In genomic region chr10:28304292-28304875, GRCm38 (mm10) we compare ENCODE assay signal across 15 mouse cellular contexts.
"Had no signal": no experiment of that assay in that cellular context is flagged by ENCODE, and none has a peak within 500 bp of the region (broad histone marks: within the 10 kb centered on the region; RNA-seq: fewer than 3 reads in every experiment).

No protein-coding gene starts in this region.

- H3K27me3 ChIP-seq: liver, embryonic 13.5 days; neural tube, embryonic 12.5 days; neural tube, embryonic 15.5 days; stomach, embryonic 15.5 days had no signal

- H3K36me3 ChIP-seq: liver, embryonic 13.5 days; neural tube, embryonic 12.5 days; neural tube, embryonic 15.5 days; stomach, embryonic 15.5 days had no signal

- H3K4me3 ChIP-seq: left cerebral cortex, adult 2 months; liver, embryonic 13.5 days; neural tube, embryonic 12.5 days; neural tube, embryonic 15.5 days; stomach, embryonic 15.5 days had no signal

- DNase-seq: kidney, postnatal 25 days; layer of hippocampus, postnatal 36 days; liver, embryonic 13.5 days; lung, adult 2 months; lung, postnatal 14 days; lung, postnatal 4 days; midbrain, embryonic 14.5 days; right cerebral cortex, adult 18-20 months; right cerebral cortex, postnatal 14 days; right cerebral cortex, postnatal 4 days; thymus, postnatal 25 days had no signal
